Mouse (Mus musculus) heart, embryonic 12.5 days (tissue): ENCODE measurements around the gene Esr1. TPM values are rescaled to one million over a fixed set of nuclear protein-coding genes. Genes with fewer than 3 reads are reported as not detected.

Experiments
- ATAC-seq: fragments of 200-750 bp; cut with Nextera tagmentation; 2 replicates; pipeline ENCODE4 v1.8.0; 2017; ENCODE audit warnings: moderate TSS enrichment, moderate library complexity; ENCODE audit not compliant: insufficient number of reproducible peaks, low FRiP score
- H3K27ac ChIP-seq: fragments of 300-500 bp; sonication (generic); 2 replicates; pipeline ENCODE4 v1.5.1; 2016; ENCODE audit warnings: mild to moderate bottlenecking, moderate library complexity; ENCODE audit not compliant: poor library complexity, severe bottlenecking
- H3K27me3 ChIP-seq: fragments of 300-500 bp; sonication (generic); replicated peaks from 2 replicates; pipeline ENCODE4 v1.6.1; 2016; ENCODE audit warnings: mild to moderate bottlenecking, moderate library complexity
- H3K36me3 ChIP-seq: fragments of 300-500 bp; sonication (generic); 2 replicates; pipeline ENCODE4 v1.6.1; 2016; ENCODE audit warnings: mild to moderate bottlenecking, moderate library complexity
- H3K4me1 ChIP-seq: fragments of 300-500 bp; sonication (generic); replicated peaks from 2 replicates; pipeline ENCODE4 v1.6.1; 2016; ENCODE audit warnings: mild to moderate bottlenecking
- H3K4me2 ChIP-seq: fragments of 300-500 bp; sonication (generic); 2 replicates; pipeline ENCODE4 v1.6.1; 2016; ENCODE audit warnings: mild to moderate bottlenecking, moderate library complexity
- H3K4me3 ChIP-seq: fragments of 300-500 bp; sonication (generic); 2 replicates; pipeline ENCODE4 v1.5.1; 2016; ENCODE audit warnings: mild to moderate bottlenecking
- H3K9ac ChIP-seq: fragments of 300-500 bp; sonication (generic); 2 replicates; pipeline ENCODE4 v1.6.1; 2016; ENCODE audit warnings: mild to moderate bottlenecking, moderate library complexity
- H3K9me3 ChIP-seq: fragments of 300-500 bp; sonication (generic); replicated peaks from 2 replicates; pipeline ENCODE4 v1.6.1; 2016; ENCODE audit warnings: mild to moderate bottlenecking, moderate library complexity
- WGBS: fragments of 180-500 bp; shearing (Covaris S2); methylation state at CpG from one replicate; pipeline ENCODE4 v1.1.7; 2016; 5-methylcytosine and 5-hydroxymethylcytosine counted together
- polyA plus RNA-seq: library from polyadenylated mRNA; unstranded; fragments of >200 nt; fragmentation: Nextera tagmentation; extraction: Ambion mirVana; gene quantifications from 2 replicates; pipeline ENCODE4 v1.2.1, GENCODE M21; 2016

The Esr1 gene
- polyA plus RNA-seq, 1 experiment from 2014 or later, result 1.00 TPM

DNA sequence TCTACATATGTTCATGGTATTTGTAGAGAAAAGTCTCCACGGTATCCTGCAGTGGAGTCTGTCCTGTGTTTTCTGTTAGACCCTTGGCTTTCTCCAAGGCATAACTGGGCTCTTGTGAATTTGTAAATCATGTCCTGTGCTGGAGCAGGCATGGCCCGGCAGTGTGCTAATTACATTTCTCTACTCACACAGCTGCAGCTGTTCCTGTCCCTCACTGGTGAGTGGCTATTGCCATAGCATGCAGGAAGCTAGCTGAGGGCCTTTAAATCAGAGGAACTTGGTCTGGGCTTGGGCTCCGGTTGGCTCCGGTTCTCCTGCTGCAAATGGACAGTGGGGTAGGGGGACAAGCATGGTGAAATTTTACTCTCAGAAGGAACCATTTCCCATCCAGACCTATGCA is 226.7 kb downstream of the Esr1 start:
- H3K4me1 ChIP-seq, result no peaks in the 10 kb centered on the region
- no peaks in the 10 kb centered on the region for H3K9me3 ChIP-seq
- 87% methylated on average over 4 of the region's 4 CpGs for WGBS
- no peak overlapping the region for H3K27ac ChIP-seq
- no peak overlapping the region for H3K9ac ChIP-seq
- no peak for ATAC-seq
- H3K36me3 ChIP-seq, result no peaks in the 10 kb centered on the region
- H3K4me3 ChIP-seq, result no peak overlapping the region
- H3K4me2 ChIP-seq, result no peak overlapping the region
- H3K27me3 ChIP-seq, result no peaks in the 10 kb centered on the region

DNA sequence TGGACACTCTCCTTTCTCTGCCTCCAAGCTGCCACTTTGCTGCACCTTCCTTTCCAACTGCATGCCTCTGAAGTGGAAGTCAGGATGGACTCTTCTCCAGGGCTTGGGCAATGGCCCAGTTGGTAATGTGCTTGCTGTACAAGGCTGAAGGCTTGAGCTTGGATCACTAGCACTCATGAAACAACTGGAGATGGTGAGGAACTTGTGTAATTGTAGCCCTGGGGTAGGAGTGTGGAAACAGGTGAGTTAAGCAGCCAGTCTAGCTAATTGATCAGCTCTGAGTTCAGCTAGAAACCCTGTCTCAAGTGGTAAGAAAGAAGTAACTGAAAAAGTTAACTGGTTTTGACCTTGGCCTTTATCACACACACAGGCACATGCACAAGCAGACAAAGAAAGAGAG is 229.6 kb downstream of the Esr1 start:
- Histone ChIP-seq H3K9ac (no peak overlapping the region), H3K36me3 (no peaks in the 10 kb centered on the region), H3K4me2 (no peak overlapping the region), H3K4me1 (no peaks in the 10 kb centered on the region), H3K27ac (no peak overlapping the region), H3K4me3 (no peak overlapping the region), H3K9me3 (no peaks in the 10 kb centered on the region), H3K27me3 (no peaks in the 10 kb centered on the region)
- no peak for ATAC-seq

DNA sequence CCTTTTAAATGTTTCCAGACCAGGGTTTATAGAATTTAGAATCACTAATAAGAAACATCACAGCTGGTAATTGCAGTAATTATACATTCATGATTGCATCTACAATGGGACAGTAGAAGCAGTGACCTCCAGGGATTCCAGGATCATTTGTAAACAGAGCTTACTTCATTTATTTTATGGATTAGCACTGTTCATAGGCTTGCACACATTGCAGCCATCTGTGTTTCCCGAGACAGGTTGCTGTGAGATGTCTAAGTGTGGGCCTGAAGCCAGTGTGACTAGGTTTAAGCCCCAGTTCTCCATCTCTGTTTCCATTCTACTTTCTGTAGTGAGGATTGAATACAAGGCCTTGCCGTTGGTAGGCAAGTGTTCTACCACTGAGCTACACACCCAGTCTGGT is 236.1 kb downstream of the Esr1 start:
- Histone ChIP-seq H3K36me3 (no peaks in the 10 kb centered on the region), H3K4me3 (no peak overlapping the region), H3K27ac (no peak overlapping the region), H3K4me2 (no peak overlapping the region), H3K27me3 (no peaks in the 10 kb centered on the region), H3K9ac (no peak overlapping the region), H3K9me3 (no peaks in the 10 kb centered on the region), H3K4me1 (no peaks in the 10 kb centered on the region)
- WGBS, result 77% methylated on average over 2 of the region's 2 CpGs
- no peak for ATAC-seq

- H3K9ac ChIP-seq, result no peak overlapping the region
- no peaks in the 10 kb centered on the region for H3K27me3 ChIP-seq
- no peaks in the 10 kb centered on the region for H3K36me3 ChIP-seq
- no peak overlapping the region for H3K4me2 ChIP-seq
- H3K4me3 ChIP-seq, result no peak overlapping the region
- no peak overlapping the region for H3K27ac ChIP-seq
- no peaks in the 10 kb centered on the region for H3K9me3 ChIP-seq
- 86% methylated on average over 3 of the region's 3 CpGs for whole genome bisulfite sequencing
- no peaks in the 10 kb centered on the region for H3K4me1 ChIP-seq
- no peak for ATAC-seq
These were observed 238.5 kb downstream of the Esr1 start for GRCm38 (mm10) chr10:4849881-4850280.

GRCm38 (mm10) chr10:4875076-4875737 is 263.8 kb downstream of the Esr1 start:
- no peak overlapping the region for H3K4me3 ChIP-seq
- H3K4me2 ChIP-seq, result no peak overlapping the region
- no peak overlapping the region for H3K9ac ChIP-seq
- no peak overlapping the region for H3K27ac ChIP-seq
- 74% methylated on average over 8 of the region's 8 CpGs for WGBS
- no peaks in the 10 kb centered on the region for H3K4me1 ChIP-seq
- no peak for ATAC-seq
- H3K36me3 ChIP-seq, result no peaks in the 10 kb centered on the region
- H3K27me3 ChIP-seq, result no peaks in the 10 kb centered on the region
- H3K9me3 ChIP-seq, result no peaks in the 10 kb centered on the region

- Histone ChIP-seq H3K9ac (no peak overlapping the region), H3K4me3 (no peak overlapping the region), H3K4me2 (no peak overlapping the region), H3K9me3 (no peaks in the 10 kb centered on the region), H3K27ac (no peak overlapping the region), H3K36me3 (no peaks in the 10 kb centered on the region), H3K27me3 (no peaks in the 10 kb centered on the region), H3K4me1 (no peaks in the 10 kb centered on the region)
- no peak for ATAC-seq
- WGBS, result 62% methylated on average over 1 of the region's 1 CpGs
These were observed 270.0 kb downstream of the Esr1 start for GRCm38 (mm10) chr10:4881391-4881790.

DNA sequence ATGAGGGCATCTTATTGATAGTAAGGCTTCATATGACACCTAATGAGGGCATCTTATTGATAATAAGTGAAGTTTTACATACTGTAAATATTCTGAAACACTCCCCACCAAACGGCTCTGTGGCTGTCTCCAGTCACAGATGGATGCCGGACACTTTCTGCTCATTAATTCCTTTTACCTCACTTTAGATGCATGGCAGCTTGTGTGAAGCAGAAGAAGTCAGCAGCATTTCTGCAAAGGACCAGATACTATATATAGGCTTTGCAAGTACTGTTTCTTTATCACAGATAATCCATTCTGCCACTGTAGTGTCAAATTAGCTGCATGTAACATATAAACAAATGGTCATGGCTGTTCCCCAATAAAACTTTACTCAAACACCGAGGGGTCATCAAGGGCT is 274.1 kb downstream of the Esr1 start:
- Histone ChIP-seq H3K27me3 (no peaks in the 10 kb centered on the region), H3K4me3 (no peak overlapping the region), H3K4me1 (no peaks in the 10 kb centered on the region), H3K9ac (no peak overlapping the region), H3K36me3 (no peaks in the 10 kb centered on the region), H3K4me2 (no peak overlapping the region), H3K9me3 (no peaks in the 10 kb centered on the region), H3K27ac (no peak overlapping the region)
- 76% methylated on average over 3 of the region's 3 CpGs for WGBS
- ATAC-seq, result no peak

- H3K27ac ChIP-seq, result no peak overlapping the region
- H3K4me3 ChIP-seq, result no peak overlapping the region
- no peaks in the 10 kb centered on the region for H3K9me3 ChIP-seq
- no peak overlapping the region for H3K9ac ChIP-seq
- H3K36me3 ChIP-seq, result no peaks in the 10 kb centered on the region
- no peak overlapping the region for H3K4me2 ChIP-seq
- no peak for ATAC-seq
- no peaks in the 10 kb centered on the region for H3K27me3 ChIP-seq
- 85% methylated on average over 8 of the region's 8 CpGs for WGBS
- H3K4me1 ChIP-seq, result no peaks in the 10 kb centered on the region
These were observed 274.6 kb downstream of the Esr1 start for GRCm38 (mm10) chr10:4885961-4886360.

DNA sequence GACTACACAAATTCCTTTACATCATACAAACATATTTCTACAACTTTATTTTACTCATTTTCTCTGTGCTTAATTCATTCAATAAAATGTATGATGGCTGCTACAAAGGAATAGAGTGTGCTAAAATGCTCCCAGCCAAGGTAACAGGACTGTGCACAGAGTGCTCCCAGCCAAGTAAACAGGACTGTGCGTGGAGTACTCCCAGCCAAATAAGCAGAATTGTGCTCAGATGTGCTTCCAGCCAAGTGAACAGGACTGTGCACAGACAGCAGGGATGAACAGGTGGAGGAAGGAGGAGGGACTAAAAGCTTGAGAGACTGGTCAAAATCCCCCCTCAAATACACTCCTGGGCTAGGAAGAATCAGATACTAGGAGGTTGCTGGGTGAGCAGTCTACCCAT is 282.1 kb downstream of the Esr1 start:
- no peaks in the 10 kb centered on the region for H3K9me3 ChIP-seq
- H3K27ac ChIP-seq, result no peak overlapping the region
- H3K4me2 ChIP-seq, result no peak overlapping the region
- no peaks in the 10 kb centered on the region for H3K27me3 ChIP-seq
- WGBS, result 41% methylated on average over 1 of the region's 1 CpGs
- ATAC-seq, result no peak
- no peaks in the 10 kb centered on the region for H3K4me1 ChIP-seq
- H3K4me3 ChIP-seq, result no peak overlapping the region
- no peak overlapping the region for H3K9ac ChIP-seq
- H3K36me3 ChIP-seq, result no peaks in the 10 kb centered on the region

- Histone ChIP-seq H3K4me2 (no peak overlapping the region), H3K4me1 (no peaks in the 10 kb centered on the region), H3K36me3 (no peaks in the 10 kb centered on the region), H3K27me3 (no peaks in the 10 kb centered on the region), H3K9ac (no peak overlapping the region), H3K27ac (no peak overlapping the region), H3K9me3 (no peaks in the 10 kb centered on the region), H3K4me3 (no peak overlapping the region)
- no peak for ATAC-seq
- 72% methylated on average over 4 of the region's 4 CpGs for WGBS
These were observed 286.4 kb downstream of the Esr1 start for GRCm38 (mm10) chr10:4897789-4898188.

GRCm38 (mm10) chr10:4900324-4900723 is 288.9 kb downstream of the Esr1 start:
- H3K27ac ChIP-seq, result no peak overlapping the region
- WGBS, result 63% methylated on average over 7 of the region's 7 CpGs
- ATAC-seq, result no peak

GRCm38 (mm10) chr10:4909271-4909670 is 297.9 kb downstream of the Esr1 start:
- no peak for ATAC-seq
- no peak overlapping the region for H3K9ac ChIP-seq
- H3K27me3 ChIP-seq, result no peaks in the 10 kb centered on the region
- WGBS, result 63% methylated on average over 2 of the region's 2 CpGs
- H3K4me2 ChIP-seq, result no peak overlapping the region
- H3K9me3 ChIP-seq, result no peaks in the 10 kb centered on the region
- H3K27ac ChIP-seq, result no peak overlapping the region
- H3K4me1 ChIP-seq, result no peaks in the 10 kb centered on the region
- no peaks in the 10 kb centered on the region for H3K36me3 ChIP-seq
- no peak overlapping the region for H3K4me3 ChIP-seq

More at GRCm38 (mm10) chr10:4900324-4900723, 288.9 kb downstream of the Esr1 start:
- Histone ChIP-seq H3K4me3 (no peak overlapping the region), H3K4me2 (no peak overlapping the region), H3K9me3 (no peaks in the 10 kb centered on the region), H3K4me1 (no peaks in the 10 kb centered on the region), H3K27me3 (no peaks in the 10 kb centered on the region), H3K9ac (no peak overlapping the region), H3K36me3 (no peaks in the 10 kb centered on the region)
